Mouse (Mus musculus): Measurements from ENCODE around the gene Mbtd1. TPM values are rescaled to one million over a fixed set of nuclear protein-coding genes. Genes with fewer than 3 reads are reported as not detected.

Gene Mbtd1
- total RNA-seq, 2 experiments from 2014 or later = 25.5 to 35.7 TPM

- DNase-seq (ENCODE audit: extremely low spot score in 1 of 2, low spot score in 1 of 2) = no peak
These were observed 59.3 kb downstream of the Mbtd1 start for GRCm38 (mm10) chr11:93944986-93945385.

GRCm38 (mm10) chr11:93948887-93949567, 63.4 kb downstream of the Mbtd1 start:
- DNase-seq (ENCODE audit: extremely low spot score in 1 of 2, low spot score in 1 of 2) = no peak

- DNase-seq (ENCODE audit: extremely low spot score in 1 of 2, low spot score in 1 of 2) = no peak
These were observed 64.4 kb downstream of the Mbtd1 start for GRCm38 (mm10) chr11:93950045-93950444.

GRCm38 (mm10) chr11:93952376-93952775, 66.7 kb downstream of the Mbtd1 start:
- no peak for DNase-seq (ENCODE audit: extremely low spot score in 1 of 2, low spot score in 1 of 2)

- no peak for DNase-seq (ENCODE audit: extremely low spot score in 1 of 2, low spot score in 1 of 2)
These were observed 69.1 kb downstream of the Mbtd1 start for GRCm38 (mm10) chr11:93954738-93955255.

- peak; percentile 75 to 79 for DNase-seq (ENCODE audit: extremely low spot score in 1 of 2, low spot score in 1 of 2)
These were observed 69.9 kb downstream of the Mbtd1 start for GRCm38 (mm10) chr11:93955256-93956150.

- DNase-seq (ENCODE audit: extremely low spot score in 1 of 2, low spot score in 1 of 2) = no peak
These were observed 70.5 kb downstream of the Mbtd1 start, which contains the start of gene Nme2 for GRCm38 (mm10) chr11:93956159-93956558. TSS of gene Nme2 (minus strand) at chr11:93956259.

- DNase-seq (ENCODE audit: extremely low spot score in 1 of 2, low spot score in 1 of 2) = no peak
These were observed 71.4 kb downstream of the Mbtd1 start for GRCm38 (mm10) chr11:93957031-93957555.

- no peak for DNase-seq (ENCODE audit: extremely low spot score in 1 of 2, low spot score in 1 of 2)
These were observed 72.1 kb downstream of the Mbtd1 start for GRCm38 (mm10) chr11:93957746-93958145.

- no peak for DNase-seq (ENCODE audit: extremely low spot score in 1 of 2, low spot score in 1 of 2)
These were observed 75.8 kb downstream of the Mbtd1 start for GRCm38 (mm10) chr11:93961482-93961881.

GRCm38 (mm10) chr11:93963013-93963412, 77.4 kb downstream of the Mbtd1 start:
- no peak for DNase-seq (ENCODE audit: extremely low spot score in 1 of 2, low spot score in 1 of 2)

GRCm38 (mm10) chr11:93965391-93965790, 79.7 kb downstream of the Mbtd1 start:
- DNase-seq (ENCODE audit: extremely low spot score in 1 of 2, low spot score in 1 of 2) = no peak

- DNase-seq (ENCODE audit: extremely low spot score in 1 of 2, low spot score in 1 of 2) = no peak
These were observed 81.7 kb downstream of the Mbtd1 start for GRCm38 (mm10) chr11:93967381-93967780.

- DNase-seq (ENCODE audit: extremely low spot score in 1 of 2, low spot score in 1 of 2) = peak; percentile 98
These were observed 82.6 kb downstream of the Mbtd1 start, which contains the start of the genes Gm20390 and Nme1 for GRCm38 (mm10) chr11:93968005-93968847. TSS of gene Gm20390 (minus strand) at chr11:93968293. TSS of gene Nme1 (minus strand) at chr11:93968521.

- DNase-seq (ENCODE audit: extremely low spot score in 1 of 2, low spot score in 1 of 2) = no peak
These were observed 83.1 kb downstream of the Mbtd1 start for GRCm38 (mm10) chr11:93968848-93969128.

- DNase-seq (ENCODE audit: extremely low spot score in 1 of 2, low spot score in 1 of 2) = no peak
These were observed 83.5 kb downstream of the Mbtd1 start for GRCm38 (mm10) chr11:93969171-93969570.

GRCm38 (mm10) chr11:93969799-93970198, 84.1 kb downstream of the Mbtd1 start:
- no peak for DNase-seq (ENCODE audit: extremely low spot score in 1 of 2, low spot score in 1 of 2)

GRCm38 (mm10) chr11:93972951-93973350, 87.3 kb downstream of the Mbtd1 start:
- no peak for DNase-seq (ENCODE audit: extremely low spot score in 1 of 2, low spot score in 1 of 2)

GRCm38 (mm10) chr11:93979502-93980049, 93.9 kb downstream of the Mbtd1 start:
- no peak for DNase-seq (ENCODE audit: extremely low spot score in 1 of 2, low spot score in 1 of 2)

GRCm38 (mm10) chr11:93984619-93985018, 99.0 kb downstream of the Mbtd1 start:
- DNase-seq (ENCODE audit: extremely low spot score in 1 of 2, low spot score in 1 of 2) = no peak

Data from layer of hippocampus, postnatal 25 days (tissue).